Mouse (Mus musculus) intestine, postnatal 0 days (tissue): ENCODE data around the gene Als2cl. TPM values are rescaled to one million over a fixed set of nuclear protein-coding genes. Genes with fewer than 3 reads are reported as not detected.

ENCODE experiments used
- ATAC-seq: fragments of 200-750 bp; cut with Nextera tagmentation; 2 replicates; pipeline ENCODE4 v1.8.0; 2017; ENCODE audit warnings: mild to moderate bottlenecking, moderate TSS enrichment, moderate library complexity
- H3K27ac ChIP-seq: fragments of 300-500 bp; sonication (generic); 2 replicates; pipeline ENCODE4 v1.5.1; 2014; ENCODE audit warnings: mild to moderate bottlenecking, low read depth, low read length, moderate library complexity
- H3K27me3 ChIP-seq: fragments of 300-500 bp; sonication (generic); replicated peaks from 2 replicates; pipeline ENCODE4 v1.6.1; 2014; ENCODE audit warnings: low read length, mixed read lengths; ENCODE audit not compliant: control insufficient read depth, insufficient read depth
- H3K36me3 ChIP-seq: fragments of 300-500 bp; sonication (generic); 2 replicates; pipeline ENCODE4 v1.6.1; 2014; ENCODE audit warnings: mild to moderate bottlenecking, moderate library complexity; ENCODE audit not compliant: control insufficient read depth, insufficient read depth
- H3K4me1 ChIP-seq: fragments of 300-500 bp; sonication (generic); replicated peaks from 2 replicates; pipeline ENCODE4 v1.6.1; 2014; ENCODE audit warnings: antibody characterized with exemption, low read length, mixed read lengths; ENCODE audit not compliant: control insufficient read depth, insufficient read depth
- H3K4me2 ChIP-seq: fragments of 300-500 bp; sonication (generic); replicated peaks from 2 replicates; pipeline ENCODE4 v1.6.1; 2014; ENCODE audit warnings: low read depth, mild to moderate bottlenecking, moderate library complexity
- H3K4me3 ChIP-seq: fragments of 300-500 bp; sonication (generic); 2 replicates; pipeline ENCODE4 v1.5.1; 2014; ENCODE audit warnings: low read depth, low read length
- H3K9ac ChIP-seq: fragments of 300-500 bp; sonication (generic); 2 replicates; pipeline ENCODE4 v1.6.1; 2014; ENCODE audit warnings: mild to moderate bottlenecking, low read depth, low read length
- H3K9me3 ChIP-seq: fragments of 300-500 bp; sonication (generic); 2 replicates; pipeline ENCODE4 v1.6.1; 2016; ENCODE audit warnings: mixed run types; ENCODE audit not compliant: control insufficient read depth
- CTCF ChIP-seq: sonication (generic); IDR thresholded peaks from 2 replicates; pipeline ENCODE4 v1.5.1; 2016; ENCODE audit warnings: low read depth, mild to moderate bottlenecking, control low read depth, antibody characterized with exemption, moderate library complexity
- WGBS: fragments of 180-500 bp; shearing (Covaris S2); extraction: QIAGEN DNeasy Blood & Tissue Kit; methylation state at CpG from one replicate; pipeline ENCODE4 v1.1.7; 2014; 5-methylcytosine and 5-hydroxymethylcytosine counted together
- polyA plus RNA-seq: library from polyadenylated mRNA; unstranded; fragments of >200 nt; fragmentation: Nextera tagmentation; extraction: Ambion mirVana; gene quantifications from 2 replicates; pipeline ENCODE4 v1.2.1, GENCODE M21; 2015

Gene Als2cl
- polyA plus RNA-seq, result 7.6 and 8.3 TPM in 2 replicates

DNA sequence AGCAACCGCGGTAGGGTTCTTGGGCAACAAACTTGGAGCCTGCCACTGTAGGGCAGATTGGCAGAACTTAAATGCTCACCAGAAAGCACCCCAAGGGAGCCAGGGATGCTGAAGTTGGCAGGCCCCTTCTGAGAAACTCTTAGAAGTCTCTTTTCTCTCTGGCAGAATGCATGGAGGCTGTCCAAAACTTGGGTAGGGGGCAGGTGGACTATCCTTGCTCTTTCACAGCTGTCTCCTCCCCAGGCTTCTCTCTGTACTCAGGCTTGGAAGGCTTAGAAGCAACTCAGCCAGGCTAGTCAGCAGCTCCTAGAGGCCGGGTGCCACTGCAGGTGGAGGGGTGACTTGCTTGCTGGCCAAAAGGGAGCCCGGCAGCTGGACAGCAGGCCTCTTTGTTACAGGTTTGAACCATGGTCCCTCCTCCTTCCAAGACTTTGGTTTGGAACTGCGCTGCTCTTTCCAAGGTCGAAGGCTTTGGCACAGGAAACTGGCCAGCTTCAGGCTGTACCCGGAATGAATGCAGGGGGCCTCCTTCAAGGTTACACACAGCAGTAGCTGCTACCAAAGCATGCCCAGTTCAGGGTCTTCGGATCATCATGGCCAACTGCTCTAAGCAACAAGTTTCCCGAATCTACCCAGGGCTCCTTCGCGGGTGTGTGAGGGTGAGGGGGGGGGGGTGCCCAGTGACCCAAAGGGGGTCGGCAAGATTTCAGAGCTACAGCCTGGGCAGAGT lies at the start of gene Als2cl:
Gene Als2cl (plus strand): TSS at position 680 of the 730 bp plus-strand sequence.
- TF ChIP-seq CTCF, result no peak
- H3K9me3 ChIP-seq, result no peaks in the 10 kb centered on the region
- WGBS, result 18% methylated on average over 12 of the region's 12 CpGs
- H3K4me2 ChIP-seq, result peak within 1 kb of the TSS; percentile 75
- peak within 1 kb of the TSS; percentile 88 for H3K27ac ChIP-seq
- H3K9ac ChIP-seq, result peak within 1 kb of the TSS; percentile 60
- H3K4me3 ChIP-seq, result peak within 1 kb of the TSS; percentile 49
- H3K27me3 ChIP-seq, result no peaks in the 10 kb centered on the region
- no peaks in the 10 kb centered on the region; the same call in 1 of the 2 replicates for H3K36me3 ChIP-seq
- ATAC-seq, result no peak
- peaks cover 12% of the 10 kb centered on the region for H3K4me1 ChIP-seq

- Histone ChIP-seq H3K27me3 (no peaks in the 10 kb centered on the region), H3K9me3 (no peaks in the 10 kb centered on the region), H3K9ac (no peak overlapping the region), H3K4me1 (no peaks in the 10 kb centered on the region), H3K36me3 (no peaks in the 10 kb centered on the region), H3K4me3 (no peak overlapping the region), H3K27ac (no peak overlapping the region), H3K4me2 (no peak overlapping the region)
- 79% methylated on average over 5 of the region's 5 CpGs for WGBS
- TF ChIP-seq CTCF, result no peak
- ATAC-seq, result no peak
Measured at GRCm38 (mm10) chr9:110833021-110833420, 46.6 kb upstream of the Als2cl start.

- Histone ChIP-seq H3K4me2 (no peak within 1 kb of the TSS), H3K27ac (no peak within 1 kb of the TSS), H3K27me3 (no peaks in the 10 kb centered on the region), H3K9ac (no peak within 1 kb of the TSS), H3K9me3 (no peaks in the 10 kb centered on the region), H3K36me3 (no peaks in the 10 kb centered on the region), H3K4me3 (no peak within 1 kb of the TSS), H3K4me1 (no peaks in the 10 kb centered on the region)
- TF ChIP-seq CTCF, result no peak
- 83% methylated on average over 19 of the region's 19 CpGs for WGBS
- ATAC-seq, result no peak
Measured at GRCm38 (mm10) chr9:110834411-110834810, 45.3 kb upstream of the Als2cl start, which contains the start of gene Prss45. TSS of gene Prss45 (plus strand) at chr9:110834588.

- Histone ChIP-seq H3K27ac (no peak overlapping the region), H3K9me3 (no peaks in the 10 kb centered on the region), H3K9ac (no peak overlapping the region), H3K27me3 (no peaks in the 10 kb centered on the region), H3K4me2 (no peak overlapping the region), H3K4me3 (no peak overlapping the region), H3K4me1 (no peaks in the 10 kb centered on the region), H3K36me3 (no peaks in the 10 kb centered on the region)
- no peak for ATAC-seq
- TF ChIP-seq CTCF, result no peak
- WGBS, result 42% methylated on average over 10 of the region's 10 CpGs
Measured at GRCm38 (mm10) chr9:110834961-110835360, 44.7 kb upstream of the Als2cl start.

DNA sequence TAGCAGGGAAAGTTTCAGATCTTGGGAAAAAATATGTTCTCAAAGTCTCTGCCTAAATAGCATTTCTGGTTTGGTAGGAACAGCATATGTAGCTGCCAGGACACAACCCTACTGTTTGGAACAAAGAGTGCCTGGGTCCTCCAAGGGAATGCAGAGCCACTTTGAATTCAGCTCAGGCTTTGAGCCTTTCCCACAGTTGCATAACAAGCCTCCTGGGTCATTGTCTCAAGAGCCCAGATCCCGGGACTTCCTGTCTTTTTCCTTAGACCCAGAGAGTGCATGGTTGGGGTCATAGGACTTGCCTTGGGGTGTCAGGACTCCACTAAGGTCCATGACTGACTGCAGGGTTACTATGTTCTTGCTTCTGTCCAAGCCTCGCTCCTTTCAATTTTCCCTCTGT lies 43.6 kb upstream of the Als2cl start:
- no peak for ATAC-seq
- H3K4me3 ChIP-seq, result no peak overlapping the region
- no peak overlapping the region for H3K27ac ChIP-seq
- H3K27me3 ChIP-seq, result no peaks in the 10 kb centered on the region
- WGBS, result 64% methylated on average over 2 of the region's 2 CpGs
- no peaks in the 10 kb centered on the region for H3K9me3 ChIP-seq
- no peak overlapping the region for H3K4me2 ChIP-seq
- no peak for TF ChIP-seq CTCF
- no peak overlapping the region for H3K9ac ChIP-seq
- H3K36me3 ChIP-seq, result no peaks in the 10 kb centered on the region
- H3K4me1 ChIP-seq, result no peaks in the 10 kb centered on the region

- ATAC-seq, result no peak
- no peaks in the 10 kb centered on the region for H3K9me3 ChIP-seq
- no peaks in the 10 kb centered on the region for H3K36me3 ChIP-seq
- no peak for TF ChIP-seq CTCF
- no peak overlapping the region for H3K4me3 ChIP-seq
- no peak overlapping the region for H3K9ac ChIP-seq
- no peaks in the 10 kb centered on the region for H3K27me3 ChIP-seq
- WGBS, result 91% methylated on average over 6 of the region's 6 CpGs
- H3K4me2 ChIP-seq, result no peak overlapping the region
- no peak overlapping the region for H3K27ac ChIP-seq
- no peaks in the 10 kb centered on the region for H3K4me1 ChIP-seq
Measured at GRCm38 (mm10) chr9:110840905-110841304, 38.8 kb upstream of the Als2cl start.
